Mouse (Mus musculus): ENCODE data around the gene Slc26a11.
A peak's percentile ranks its signal among the peaks of the same experiment; 100 is the strongest.

The Slc26a11 gene

DNA sequence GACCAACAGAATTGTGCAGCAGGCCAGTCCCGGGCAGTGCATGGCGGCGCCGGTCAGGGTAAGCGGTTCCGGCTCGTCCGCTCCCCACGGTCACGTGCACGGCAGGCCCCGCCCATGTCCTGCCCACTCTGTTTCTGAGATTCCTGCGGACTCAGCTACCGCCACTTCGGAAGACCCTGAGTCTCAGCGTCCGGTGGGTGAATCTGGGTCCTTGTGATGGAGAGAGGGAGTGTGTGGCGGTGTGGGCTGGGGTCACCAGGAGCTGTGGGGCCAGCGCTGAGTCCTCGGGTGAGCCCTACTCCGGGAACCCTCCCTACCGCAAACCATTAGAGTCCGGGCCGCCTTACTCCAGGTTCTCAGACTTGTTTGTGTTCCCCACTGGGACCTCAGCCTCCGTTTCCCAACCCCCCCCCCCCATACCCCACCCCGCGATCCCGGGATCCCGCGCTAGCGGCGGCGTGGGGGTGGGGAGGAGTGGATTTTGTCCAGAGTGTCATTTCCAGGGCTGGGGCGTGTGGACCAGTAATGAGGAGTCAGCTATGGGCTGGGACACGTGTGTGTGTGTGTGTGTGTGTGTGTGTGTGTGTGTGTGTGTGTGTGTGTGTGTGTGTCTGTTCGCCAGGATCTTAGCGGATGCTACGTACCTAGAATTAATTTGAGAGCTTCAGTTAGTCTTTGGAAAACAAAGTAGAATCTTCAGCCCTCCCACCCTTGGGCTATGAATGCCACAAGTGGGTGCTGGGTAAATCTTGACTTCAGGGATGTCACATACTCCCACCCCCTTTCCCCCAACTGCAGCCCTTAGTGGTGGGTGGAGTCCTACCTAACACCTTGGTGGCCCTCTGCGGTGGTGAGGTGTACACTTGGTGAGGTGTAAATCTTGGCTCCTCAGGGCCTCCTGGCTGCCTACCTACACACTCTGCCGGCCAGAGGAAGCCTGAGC, at the start of gene Slc26a11, which contains the start of gene Sgsh:
TSS of gene Slc26a11 (plus strand) at position 115 of the 943 bp plus-strand sequence.
TSS of gene Sgsh (minus strand) at position 94 of the 943 bp plus-strand sequence.
- DNase-seq (ENCODE audit: low spot score in 2 of 2): peak; percentile 63 to 72

GRCm38 (mm10) chr11:119306762-119307657, 48.3 kb upstream of the Slc26a11 start:
- DNase-seq (ENCODE audit: low spot score in 2 of 2): no peak

DNA sequence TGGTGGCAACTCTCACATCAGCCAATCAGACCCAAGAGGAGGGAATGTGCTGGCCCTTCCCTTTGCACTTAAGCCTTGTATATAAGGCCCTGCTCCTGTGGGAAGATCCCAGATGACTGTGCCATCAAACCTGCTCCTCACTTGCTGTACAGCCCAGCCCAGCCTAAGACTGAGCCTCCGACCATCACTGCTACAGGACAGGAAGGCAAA, 47.8 kb upstream of the Slc26a11 start, which contains the start of gene Card14:
TSS of gene Card14 (plus strand) at position 111 of the 210 bp plus-strand sequence.
- no peak for DNase-seq (ENCODE audit: low spot score in 2 of 2)

GRCm38 (mm10) chr11:119307916-119308315, 47.4 kb upstream of the Slc26a11 start:
- no peak for DNase-seq (ENCODE audit: low spot score in 2 of 2)

- DNase-seq (ENCODE audit: low spot score in 2 of 2): no peak
Observed at GRCm38 (mm10) chr11:119310621-119311020, 44.7 kb upstream of the Slc26a11 start.

GRCm38 (mm10) chr11:119314252-119314936, 41.0 kb upstream of the Slc26a11 start:
- no peak for DNase-seq (ENCODE audit: low spot score in 2 of 2)

- DNase-seq (ENCODE audit: low spot score in 2 of 2): no peak
Observed at GRCm38 (mm10) chr11:119316720-119317119, 38.6 kb upstream of the Slc26a11 start.

DNA sequence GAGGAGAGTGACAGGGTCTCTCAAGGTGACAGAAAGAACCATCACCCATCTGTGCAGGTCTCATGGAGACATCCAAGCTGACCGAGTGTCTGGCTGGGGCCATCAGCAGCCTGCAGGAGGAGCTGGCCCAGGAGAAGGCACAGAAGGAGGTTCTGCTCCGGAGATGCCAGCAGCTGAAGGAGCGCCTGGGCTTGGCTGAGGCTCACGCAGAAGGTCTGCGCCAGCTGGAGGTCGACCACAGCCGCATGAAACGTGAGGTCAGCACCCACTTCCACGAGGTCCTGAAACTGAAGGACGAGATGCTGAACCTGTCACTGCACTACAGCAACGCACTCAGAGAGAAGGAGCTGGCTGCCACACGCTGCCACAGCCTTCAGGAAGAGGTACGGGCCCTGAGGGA, 32.8 kb upstream of the Slc26a11 start:
- no peak for DNase-seq (ENCODE audit: low spot score in 2 of 2)

DNA sequence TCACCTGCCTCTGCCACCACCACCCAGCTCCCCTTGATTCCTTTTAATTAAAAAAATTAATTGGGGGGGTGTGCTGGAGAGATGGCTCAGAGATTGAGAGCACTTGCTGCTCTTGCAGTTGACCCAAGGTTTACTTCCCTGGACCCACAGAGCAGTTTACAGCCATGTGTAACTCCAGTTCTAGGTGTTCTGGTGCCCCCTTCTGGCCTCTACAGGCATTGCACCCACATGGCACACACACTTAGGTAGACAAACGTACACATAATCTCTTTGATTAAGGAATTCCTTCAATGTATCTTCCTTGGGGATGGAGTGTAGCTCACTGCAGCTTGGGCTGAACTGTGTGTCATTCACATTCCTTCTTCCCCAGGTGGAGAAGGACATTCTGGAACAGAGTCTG, 30.3 kb upstream of the Slc26a11 start:
- no peak for DNase-seq (ENCODE audit: low spot score in 2 of 2)

GRCm38 (mm10) chr11:119330592-119330991, 24.8 kb upstream of the Slc26a11 start:
- no peak for DNase-seq (ENCODE audit: low spot score in 2 of 2)

GRCm38 (mm10) chr11:119331970-119332369, 23.4 kb upstream of the Slc26a11 start:
- DNase-seq (ENCODE audit: low spot score in 2 of 2): no peak

GRCm38 (mm10) chr11:119338271-119339059, 16.9 kb upstream of the Slc26a11 start:
- no peak for DNase-seq (ENCODE audit: low spot score in 2 of 2)

DNA sequence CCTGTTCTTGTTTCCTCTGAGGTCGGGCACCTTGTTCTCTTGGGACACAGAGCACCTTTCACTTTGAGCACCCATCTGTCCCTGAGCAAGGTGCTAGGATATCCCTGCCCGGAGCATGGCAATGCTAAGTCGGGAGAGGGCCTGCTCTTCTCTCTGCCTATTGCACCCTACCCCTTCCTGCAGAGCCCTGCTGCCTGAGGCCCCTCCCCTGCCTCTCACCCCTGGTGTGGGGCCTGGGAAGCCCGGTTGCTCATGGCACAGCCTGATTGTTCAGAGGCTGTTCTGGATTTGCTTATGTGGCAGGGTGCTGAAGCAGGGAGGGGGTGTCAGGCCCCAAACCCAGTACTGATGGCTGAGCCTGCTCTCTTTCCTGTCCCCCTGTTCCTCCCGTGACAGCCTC, 16.2 kb upstream of the Slc26a11 start:
- no peak for DNase-seq (ENCODE audit: low spot score in 2 of 2)

DNA sequence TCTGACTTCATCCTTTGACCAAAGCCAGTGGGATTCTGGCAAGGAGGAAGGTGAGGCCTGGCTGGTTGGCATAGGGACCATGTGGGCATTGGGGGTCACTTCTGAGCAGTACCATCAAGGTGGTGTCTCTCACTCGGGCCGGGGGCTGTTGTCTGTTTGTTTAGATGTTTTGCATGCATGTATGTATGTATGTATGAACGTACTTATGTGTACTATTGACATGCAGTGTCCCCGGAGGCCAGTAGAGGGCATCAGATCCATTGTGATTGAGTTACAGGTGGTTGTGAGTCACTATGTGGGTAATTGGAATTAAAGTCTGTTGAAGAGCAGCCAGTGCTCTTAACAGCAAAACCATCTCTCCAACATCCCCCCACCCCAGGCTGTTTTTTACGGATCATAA, 15.7 kb upstream of the Slc26a11 start:
- DNase-seq (ENCODE audit: low spot score in 2 of 2): peak; percentile 60 to 64

- no peak for DNase-seq (ENCODE audit: low spot score in 2 of 2)
Observed at GRCm38 (mm10) chr11:119344178-119344577, 11.2 kb upstream of the Slc26a11 start.

- DNase-seq (ENCODE audit: low spot score in 2 of 2): no peak
Observed at GRCm38 (mm10) chr11:119344865-119345264, 10.5 kb upstream of the Slc26a11 start.

- no peak for DNase-seq (ENCODE audit: low spot score in 2 of 2)
Observed at GRCm38 (mm10) chr11:119347125-119347524, 8.2 kb upstream of the Slc26a11 start.

DNA sequence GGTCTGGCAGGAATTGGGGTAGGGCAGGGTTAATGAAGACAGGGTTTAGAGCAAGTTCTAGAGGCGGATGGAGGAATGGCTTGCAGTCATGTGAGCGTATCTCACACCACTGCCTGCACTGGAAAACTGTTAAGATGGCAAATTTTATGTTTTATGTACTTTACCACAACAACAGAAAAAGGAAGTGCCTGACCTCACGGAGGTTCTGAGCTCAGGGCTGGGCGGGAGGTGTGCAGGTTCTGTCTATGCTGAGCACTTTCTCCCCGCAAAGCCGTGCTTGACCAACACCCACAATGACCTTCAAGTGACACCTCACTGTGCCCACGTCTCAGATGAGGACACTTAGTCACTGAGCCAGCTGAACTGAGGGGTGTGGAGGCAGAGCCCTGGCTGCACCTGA, 3.2 kb upstream of the Slc26a11 start:
- no peak for DNase-seq (ENCODE audit: low spot score in 2 of 2)

GRCm38 (mm10) chr11:119353946-119354345, 1.4 kb upstream of the Slc26a11 start:
- DNase-seq (ENCODE audit: low spot score in 2 of 2): no peak

- no peak for DNase-seq (ENCODE audit: low spot score in 2 of 2)
Observed at GRCm38 (mm10) chr11:119354798-119355442, 437 bp upstream of the Slc26a11 start.

DNA sequence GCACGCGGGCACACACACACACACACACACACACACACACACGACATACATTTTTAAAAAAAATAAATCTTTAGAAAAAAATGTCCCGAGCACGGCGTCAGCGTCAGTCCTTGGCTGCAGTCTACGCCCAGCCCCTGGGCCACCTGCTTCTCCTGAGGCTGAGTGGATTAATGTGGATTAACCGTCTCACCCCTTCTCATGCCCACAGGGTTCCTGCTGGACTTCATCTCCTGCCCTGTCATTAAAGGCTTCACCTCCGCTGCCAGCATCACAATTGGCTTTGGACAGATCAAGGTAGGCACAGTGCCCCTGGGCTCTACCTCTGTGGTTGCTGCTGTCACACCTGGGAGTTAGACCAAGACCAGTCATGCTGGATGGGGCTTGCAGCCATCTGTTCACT, 3.7 kb downstream of the Slc26a11 start:
- DNase-seq (ENCODE audit: low spot score in 2 of 2): no peak

All from cerebellum, postnatal 4 days (tissue).